Mouse (Mus musculus): ENCODE measurements around the gene D930007J09Rik. TPM values are rescaled to one million over a fixed set of nuclear protein-coding genes. Genes with fewer than 3 reads are reported as not detected.

Gene D930007J09Rik
- total RNA-seq, 2 experiments from 2014 or later: not detected

GRCm38 (mm10) chr13:32819926-32820325 lies 17.3 kb upstream of the D930007J09Rik start:
- no peak for DNase-seq

GRCm38 (mm10) chr13:32819241-32819640 lies 16.6 kb upstream of the D930007J09Rik start:
- DNase-seq: no peak

- no peak for DNase-seq
Measured at GRCm38 (mm10) chr13:32807624-32808023, 5.0 kb upstream of the D930007J09Rik start.

GRCm38 (mm10) chr13:32806820-32807219 lies 4.2 kb upstream of the D930007J09Rik start:
- peak; percentile 58 for DNase-seq

GRCm38 (mm10) chr13:32803701-32804345 lies 1.2 kb upstream of the D930007J09Rik start:
- DNase-seq: no peak

GRCm38 (mm10) chr13:32801693-32802221 lies 892 bp downstream of the D930007J09Rik start, which contains the start of gene Wrnip1:
Gene Wrnip1 (plus strand): TSS chr13:32802038.
- peak; percentile 97 for DNase-seq

GRCm38 (mm10) chr13:32800859-32801258 lies 1.8 kb downstream of the D930007J09Rik start:
- DNase-seq: no peak

- DNase-seq: no peak
Measured at GRCm38 (mm10) chr13:32799131-32799530, 3.5 kb downstream of the D930007J09Rik start.

- no peak for DNase-seq
Measured at GRCm38 (mm10) chr13:32797085-32797484, 5.6 kb downstream of the D930007J09Rik start.

- no peak for DNase-seq
Measured at GRCm38 (mm10) chr13:32795166-32795565, 7.5 kb downstream of the D930007J09Rik start.

GRCm38 (mm10) chr13:32794619-32795018 lies 8.0 kb downstream of the D930007J09Rik start:
- DNase-seq: peak; percentile 76

- no peak for DNase-seq
Measured at GRCm38 (mm10) chr13:32789781-32790180, 12.9 kb downstream of the D930007J09Rik start.

- no peak for DNase-seq
Measured at GRCm38 (mm10) chr13:32787584-32787983, 15.1 kb downstream of the D930007J09Rik start.

- DNase-seq: no peak
Measured at GRCm38 (mm10) chr13:32783816-32784215, 18.8 kb downstream of the D930007J09Rik start, which contains the start of gene Mylk4. Gene Mylk4 (minus strand): TSS chr13:32783954.

- DNase-seq: no peak
Measured at GRCm38 (mm10) chr13:32783055-32783454, 19.6 kb downstream of the D930007J09Rik start.

- DNase-seq: no peak
Measured at GRCm38 (mm10) chr13:32778861-32779260, 23.8 kb downstream of the D930007J09Rik start.

- DNase-seq: peak; percentile 49
Measured at GRCm38 (mm10) chr13:32776350-32776749, 26.3 kb downstream of the D930007J09Rik start.

- DNase-seq: no peak
Measured at GRCm38 (mm10) chr13:32775889-32776288, 26.8 kb downstream of the D930007J09Rik start.

- DNase-seq: no peak
Measured at GRCm38 (mm10) chr13:32769960-32770359, 32.7 kb downstream of the D930007J09Rik start.

- DNase-seq: peak; percentile 65
Measured at GRCm38 (mm10) chr13:32768104-32768503, 34.5 kb downstream of the D930007J09Rik start.

GRCm38 (mm10) chr13:32764448-32764847 lies 38.2 kb downstream of the D930007J09Rik start:
- DNase-seq: peak; percentile 76

- peak; percentile 42 for DNase-seq
Measured at GRCm38 (mm10) chr13:32763141-32763540, 39.5 kb downstream of the D930007J09Rik start.

GRCm38 (mm10) chr13:32760795-32761194 lies 41.9 kb downstream of the D930007J09Rik start:
- no peak for DNase-seq

GRCm38 (mm10) chr13:32759036-32759435 lies 43.6 kb downstream of the D930007J09Rik start:
- DNase-seq: no peak

Data from heart, postnatal 4 days (tissue).